Mouse (Mus musculus) induced T-regulatory cell, adult 2 months (primary cell): ENCODE data around the gene Cd28.

Experiments
- DNase-seq: peaks from one replicate; pipeline ENCODE4 v3.0.0-alpha.2; 2012; ENCODE audit warnings: low read depth

Cd28 gene

GRCm38 (mm10) chr1:60750201-60750765, 33.7 kb downstream of the Cd28 start:
- DNase-seq = peak; percentile 84

DNA sequence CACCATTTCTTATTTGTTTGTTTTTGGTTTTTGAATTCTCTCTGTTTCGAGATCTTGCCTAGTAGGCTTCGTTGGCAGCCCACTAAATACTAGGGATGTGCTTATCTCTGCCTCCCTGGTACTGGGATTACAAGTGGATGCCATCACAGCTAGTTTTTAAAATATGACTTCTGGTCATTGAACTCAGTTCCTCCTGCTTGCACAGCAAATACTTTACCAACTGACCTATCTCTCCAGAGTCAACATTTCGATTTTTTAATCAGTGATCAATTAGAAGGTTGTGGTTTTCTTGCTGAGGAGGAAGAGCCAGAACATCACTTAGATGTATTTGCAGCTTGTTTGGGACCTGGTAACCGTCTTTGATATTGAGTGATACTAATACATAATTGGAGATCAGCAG, 34.4 kb downstream of the Cd28 start:
- peak; percentile 53 for DNase-seq

DNA sequence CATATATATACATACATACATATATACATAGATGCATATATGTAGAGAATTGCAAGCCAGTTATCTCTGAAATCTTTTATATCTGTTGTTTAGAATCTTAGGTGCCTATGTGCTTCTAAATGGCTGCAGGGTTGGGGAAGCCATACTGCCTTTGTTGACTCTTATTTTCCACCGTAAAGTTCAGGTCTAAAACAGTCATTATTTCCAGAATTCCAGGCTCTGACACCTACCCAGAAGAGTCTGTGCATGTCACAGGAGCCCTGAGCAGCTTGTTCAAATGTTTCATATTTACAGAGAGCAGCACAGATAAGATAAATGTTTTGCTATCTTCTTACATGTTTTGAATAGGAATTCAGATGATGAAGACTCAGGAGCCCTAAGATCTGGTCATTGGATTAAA, 36.4 kb downstream of the Cd28 start:
- peak; percentile 73 for DNase-seq

GRCm38 (mm10) chr1:60753981-60754380, 37.4 kb downstream of the Cd28 start:
- peak; percentile 71 for DNase-seq

DNA sequence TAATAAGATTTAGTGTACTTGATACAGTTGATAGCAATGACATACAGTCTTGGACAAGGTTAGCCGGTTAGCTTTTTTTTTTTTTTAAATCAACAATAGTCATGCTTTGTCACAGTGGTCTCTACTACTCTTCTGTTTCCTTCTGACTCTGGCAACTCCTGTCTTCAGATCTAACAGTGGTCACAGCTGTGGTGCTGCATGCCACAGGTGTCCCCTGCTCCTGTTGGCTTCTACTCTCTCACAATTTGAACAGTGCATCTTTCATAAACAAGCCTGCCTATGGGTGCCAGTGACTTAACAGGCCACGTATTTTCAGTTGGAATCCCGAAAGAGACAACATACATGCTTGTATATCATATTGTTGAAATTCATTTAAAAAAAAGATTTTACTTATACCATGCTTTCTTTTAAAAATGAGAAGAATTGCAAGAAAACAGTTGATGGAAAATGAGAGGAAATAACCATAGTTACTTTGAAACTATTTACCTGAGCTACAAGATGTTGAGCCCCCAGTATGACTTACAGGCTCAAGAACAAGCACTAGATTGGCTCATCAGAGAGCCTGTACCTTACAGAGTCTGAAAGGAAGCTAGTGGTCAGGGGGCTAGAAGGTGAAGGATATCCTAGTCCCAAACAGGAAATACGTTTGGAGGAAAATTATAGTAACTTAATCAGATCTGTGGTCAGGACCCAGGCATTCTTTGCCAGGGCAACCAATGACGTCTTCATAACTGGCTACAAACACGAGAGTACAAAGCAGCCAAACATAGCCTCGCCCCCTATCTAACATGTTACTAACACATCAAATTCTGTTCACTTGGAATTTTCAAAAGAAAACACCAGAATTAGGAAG, 39.0 kb downstream of the Cd28 start:
- DNase-seq = peak; percentile 93

- peak; percentile 71 for DNase-seq
These were observed 41.0 kb downstream of the Cd28 start for GRCm38 (mm10) chr1:60757631-60758030.

- DNase-seq = peak; percentile 89
These were observed 41.6 kb downstream of the Cd28 start for GRCm38 (mm10) chr1:60758226-60758625.

DNA sequence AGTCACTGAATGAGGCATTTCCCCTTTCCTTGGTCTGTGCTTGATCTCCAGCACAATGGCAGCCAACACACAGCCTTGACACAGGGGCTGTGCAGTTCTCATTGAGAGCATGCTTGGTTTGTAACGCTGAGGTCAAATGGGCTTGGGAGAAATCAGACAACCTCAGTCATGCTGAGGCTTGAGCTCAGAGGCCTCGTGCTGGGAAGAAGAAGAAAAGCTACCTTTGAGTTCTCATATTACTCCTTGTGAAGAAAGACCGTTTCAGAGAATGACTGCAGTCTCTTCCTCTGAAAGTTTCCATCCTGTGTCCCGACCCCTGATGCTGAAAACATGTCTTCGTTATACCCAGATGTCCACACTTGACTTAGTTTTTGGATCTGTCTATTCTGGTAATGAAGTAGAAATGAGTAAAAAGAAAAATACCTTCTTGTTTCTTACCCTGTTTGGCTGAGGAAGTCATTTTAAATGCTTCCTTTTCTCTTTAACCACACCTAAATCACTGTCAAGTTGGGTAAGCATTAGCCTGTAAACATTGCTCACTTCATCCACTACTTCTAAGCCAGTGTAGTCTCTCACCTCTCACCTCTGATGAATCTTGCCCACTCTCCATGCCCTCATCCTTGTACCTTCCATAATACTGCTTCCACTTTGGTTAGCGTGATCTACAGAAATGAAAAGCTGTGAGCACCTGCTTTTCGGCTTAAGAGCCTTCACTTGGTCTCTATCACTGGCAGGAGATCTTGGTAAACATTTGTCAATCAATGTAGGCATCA, 43.1 kb downstream of the Cd28 start:
- DNase-seq = peak; percentile 81

DNA sequence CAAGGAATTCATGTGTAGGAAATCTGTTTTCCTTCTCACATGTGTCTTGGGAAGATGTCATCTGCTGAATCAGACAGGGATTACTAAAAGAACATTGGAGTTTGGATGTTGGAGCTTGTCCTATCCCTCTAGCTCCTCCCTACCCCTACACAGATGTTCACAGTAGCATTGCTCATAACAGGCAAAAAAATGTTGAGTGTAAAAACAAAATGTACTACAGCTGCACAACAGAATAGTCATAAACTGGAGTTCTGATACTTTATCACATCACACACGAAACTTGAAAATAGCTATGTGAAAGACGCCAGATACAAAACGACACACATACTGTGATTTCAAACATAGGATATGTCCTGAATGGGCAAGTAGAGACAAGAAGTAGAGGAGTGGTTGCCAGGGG, 43.9 kb downstream of the Cd28 start:
- peak; percentile 72 for DNase-seq

- DNase-seq = peak; percentile 88
These were observed 45.0 kb downstream of the Cd28 start for GRCm38 (mm10) chr1:60761528-60762171.

- DNase-seq = no peak
These were observed 45.9 kb downstream of the Cd28 start for GRCm38 (mm10) chr1:60762451-60762850.

- DNase-seq = no peak
These were observed 46.3 kb downstream of the Cd28 start for GRCm38 (mm10) chr1:60762916-60763315.

DNA sequence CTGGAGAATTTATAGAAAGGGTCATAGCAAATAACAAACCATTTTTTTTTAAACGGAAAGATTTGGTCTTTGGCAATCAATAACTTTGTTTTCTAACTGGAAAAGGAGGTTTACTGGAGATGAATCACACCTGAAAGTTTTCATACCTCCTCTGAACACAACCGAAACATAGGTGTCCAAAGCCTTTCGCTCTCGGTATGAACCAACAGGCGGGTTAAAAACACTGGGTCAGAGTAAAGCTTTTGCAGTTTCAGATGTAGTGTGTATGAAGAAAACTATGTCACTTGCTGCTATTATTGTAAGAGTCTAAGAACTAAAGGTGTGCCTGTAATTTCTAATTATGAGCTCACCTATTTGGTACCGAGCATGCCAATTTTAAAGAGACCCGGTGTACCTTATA, 55.2 kb downstream of the Cd28 start:
- DNase-seq = peak; percentile 82

DNA sequence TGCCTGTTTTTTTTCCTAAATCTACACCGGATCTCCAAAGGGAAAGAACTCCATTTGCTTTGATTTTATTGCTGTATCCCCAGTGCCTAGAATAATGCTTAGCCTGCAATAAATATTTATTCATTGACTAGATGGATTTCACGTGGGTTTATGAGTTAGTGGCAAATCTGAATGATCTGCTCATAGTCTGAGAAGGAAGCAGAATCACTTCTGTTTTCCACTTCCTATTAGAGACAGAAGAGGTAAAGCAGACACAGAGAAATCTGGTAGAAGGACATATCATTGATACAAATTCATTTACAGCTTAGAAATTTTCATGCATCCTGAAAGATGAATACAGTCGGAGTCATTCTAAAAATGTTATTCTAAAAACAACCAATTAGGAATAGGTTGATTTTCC, 56.6 kb downstream of the Cd28 start:
- peak; percentile 51 for DNase-seq

DNA sequence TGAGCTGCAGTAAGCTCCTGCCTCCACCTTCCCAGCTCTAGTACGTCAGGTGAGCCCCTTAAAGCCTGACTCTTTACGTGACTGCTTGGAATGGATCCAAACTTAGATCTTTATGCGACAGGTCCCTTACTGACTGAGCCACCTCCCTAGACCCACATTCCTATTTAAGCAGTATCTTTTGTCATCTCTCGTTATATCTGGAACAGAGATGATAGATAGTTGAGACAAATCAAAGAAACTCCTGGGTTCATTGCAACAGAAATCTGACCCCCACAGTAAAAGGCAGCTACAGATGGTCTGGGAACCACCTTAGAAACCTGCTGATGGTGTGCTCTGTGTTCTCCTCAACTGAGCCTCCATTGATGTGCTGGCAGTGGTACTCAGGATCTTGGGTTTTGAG, 59.6 kb downstream of the Cd28 start:
- DNase-seq = peak; percentile 77

- peak; percentile 93 for DNase-seq
These were observed 60.3 kb downstream of the Cd28 start for GRCm38 (mm10) chr1:60776906-60777305.

GRCm38 (mm10) chr1:60778465-60779115, 62.0 kb downstream of the Cd28 start:
- peak; percentile 80 for DNase-seq

DNA sequence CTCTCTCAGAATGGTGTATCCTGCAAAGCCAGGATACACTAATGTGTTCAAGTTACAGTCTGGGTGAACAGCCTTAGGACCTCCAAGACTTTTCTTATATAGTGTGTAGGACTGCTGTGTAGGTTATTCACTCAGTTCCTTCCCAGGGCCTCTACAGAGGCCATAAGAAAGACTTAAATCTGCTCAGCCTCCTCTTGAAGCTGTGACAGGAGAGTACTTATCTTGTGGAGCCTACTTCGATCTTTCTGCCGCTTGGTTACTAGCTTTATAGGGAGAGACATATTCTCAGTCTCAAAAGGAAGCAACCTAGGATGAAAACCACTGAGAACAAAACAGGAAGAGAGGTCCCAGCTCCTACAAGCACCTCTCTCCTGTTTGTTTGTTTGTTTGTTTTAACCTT, 62.6 kb downstream of the Cd28 start:
- DNase-seq = peak; percentile 81

DNA sequence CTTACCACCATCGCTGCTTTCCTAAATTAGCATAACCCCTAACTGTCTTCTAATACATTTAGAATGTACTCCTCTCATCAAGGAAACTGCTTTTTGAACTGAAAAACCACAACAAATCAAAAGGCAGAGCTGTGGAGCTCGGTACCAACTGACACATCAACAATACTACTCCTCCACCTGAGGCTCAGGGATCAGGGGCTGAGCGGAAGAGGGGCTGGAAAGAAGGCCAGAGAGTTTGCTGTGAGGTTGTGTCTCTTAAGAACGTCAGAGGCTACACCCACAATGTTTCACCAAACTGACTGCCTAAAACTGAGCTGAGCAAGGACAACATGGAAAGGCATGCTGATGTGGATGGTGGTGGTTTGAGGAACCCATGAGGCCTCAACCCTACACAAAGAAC, 65.1 kb downstream of the Cd28 start:
- DNase-seq = peak; percentile 80

GRCm38 (mm10) chr1:60793717-60794116, 77.1 kb downstream of the Cd28 start:
- peak; percentile 57 for DNase-seq

- DNase-seq = no peak
These were observed 79.1 kb downstream of the Cd28 start for GRCm38 (mm10) chr1:60795677-60796205.
